Mouse (Mus musculus): ENCODE results near the gene Gpr153. TPM values are rescaled to one million over a fixed set of nuclear protein-coding genes. Genes with fewer than 3 reads are reported as not detected.

Gpr153 gene
- polyA plus RNA-seq, 1 experiment: 0.47 TPM

GRCm38 (mm10) chr4:152292102-152292765, 18.2 kb downstream of the Gpr153 start:
- no peak overlapping the region for H3K27ac ChIP-seq (ENCODE audit: insufficient read depth, low read depth, low read length)
- peaks cover 10% of the 10 kb centered on the region for H3K4me1 ChIP-seq (ENCODE audit: control insufficient read depth, insufficient read depth, low read length)
- no peak for TF ChIP-seq CTCF (IDR thresholded peaks at IDR 0.05; ENCODE audit: low read depth, low read length)
- no peak for TF ChIP-seq POLR2A (IDR thresholded peaks at IDR 0.05; ENCODE audit: borderline replicate concordance, low read depth, low read length)
- no peak overlapping the region for H3K4me3 ChIP-seq (ENCODE audit: insufficient read depth, low read length)

GRCm38 (mm10) chr4:152294188-152294929, 20.3 kb downstream of the Gpr153 start:
- no peak overlapping the region for H3K4me3 ChIP-seq (ENCODE audit: insufficient read depth, low read length)
- peaks cover 14% of the 10 kb centered on the region for H3K4me1 ChIP-seq (ENCODE audit: control insufficient read depth, insufficient read depth, low read length)
- no peak overlapping the region for H3K27ac ChIP-seq (ENCODE audit: insufficient read depth, low read depth, low read length)
- TF ChIP-seq CTCF (IDR thresholded peaks at IDR 0.05; ENCODE audit: low read depth, low read length): peak; percentile 37; the same call in 1 of the 2 replicates
- no peak for TF ChIP-seq POLR2A (IDR thresholded peaks at IDR 0.05; ENCODE audit: borderline replicate concordance, low read depth, low read length)

GRCm38 (mm10) chr4:152295916-152296315, 21.9 kb downstream of the Gpr153 start:
- Histone ChIP-seq H3K4me1 (ENCODE audit: control insufficient read depth, insufficient read depth, low read length) (peaks cover 14% of the 10 kb centered on the region), H3K4me3 (ENCODE audit: insufficient read depth, low read length) (no peak overlapping the region), H3K27ac (ENCODE audit: insufficient read depth, low read depth, low read length) (no peak overlapping the region)
- no peak for TF ChIP-seq POLR2A (IDR thresholded peaks at IDR 0.05; ENCODE audit: borderline replicate concordance, low read depth, low read length)
- TF ChIP-seq CTCF (IDR thresholded peaks at IDR 0.05; ENCODE audit: low read depth, low read length): no peak

- Histone ChIP-seq H3K4me1 (ENCODE audit: control insufficient read depth, insufficient read depth, low read length) (peaks cover 14% of the 10 kb centered on the region), H3K27ac (ENCODE audit: insufficient read depth, low read depth, low read length) (peak overlapping the region; percentile 19; the same call in 1 of the 2 replicates), H3K4me3 (ENCODE audit: insufficient read depth, low read length) (peak overlapping the region; percentile 91)
- TF ChIP-seq CTCF (IDR thresholded peaks at IDR 0.05; ENCODE audit: low read depth, low read length): no peak
- no peak for TF ChIP-seq POLR2A (IDR thresholded peaks at IDR 0.05; ENCODE audit: borderline replicate concordance, low read depth, low read length)
These were observed 22.3 kb downstream of the Gpr153 start for GRCm38 (mm10) chr4:152296371-152296770.

GRCm38 (mm10) chr4:152296874-152297861, 23.1 kb downstream of the Gpr153 start, which contains the start of gene Icmt:
Icmt (plus strand) TSS chr4:152297227.
- TF ChIP-seq CTCF (IDR thresholded peaks at IDR 0.05; ENCODE audit: low read depth, low read length) (no peak), POLR2A (IDR thresholded peaks at IDR 0.05; ENCODE audit: borderline replicate concordance, low read depth, low read length) (peak; percentile 85; the same call in 1 of the 2 replicates)
- Histone ChIP-seq H3K4me3 (ENCODE audit: insufficient read depth, low read length) (peak within 1 kb of the TSS; percentile 91), H3K4me1 (ENCODE audit: control insufficient read depth, insufficient read depth, low read length) (peaks cover 14% of the 10 kb centered on the region), H3K27ac (ENCODE audit: insufficient read depth, low read depth, low read length) (peak within 1 kb of the TSS; percentile 38)

GRCm38 (mm10) chr4:152298836-152299235, 24.8 kb downstream of the Gpr153 start:
- TF ChIP-seq CTCF (IDR thresholded peaks at IDR 0.05; ENCODE audit: low read depth, low read length): no peak
- no peak for TF ChIP-seq POLR2A (IDR thresholded peaks at IDR 0.05; ENCODE audit: borderline replicate concordance, low read depth, low read length)
- no peak overlapping the region for H3K4me3 ChIP-seq (ENCODE audit: insufficient read depth, low read length)
- no peak overlapping the region for H3K27ac ChIP-seq (ENCODE audit: insufficient read depth, low read depth, low read length)
- H3K4me1 ChIP-seq (ENCODE audit: control insufficient read depth, insufficient read depth, low read length): peaks cover 14% of the 10 kb centered on the region

- peaks cover 10% of the 10 kb centered on the region for H3K4me1 ChIP-seq (ENCODE audit: control insufficient read depth, insufficient read depth, low read length)
- H3K27ac ChIP-seq (ENCODE audit: insufficient read depth, low read depth, low read length): no peak overlapping the region
- H3K4me3 ChIP-seq (ENCODE audit: insufficient read depth, low read length): no peak overlapping the region
- TF ChIP-seq POLR2A (IDR thresholded peaks at IDR 0.05; ENCODE audit: borderline replicate concordance, low read depth, low read length): no peak
- no peak for TF ChIP-seq CTCF (IDR thresholded peaks at IDR 0.05; ENCODE audit: low read depth, low read length)
These were observed 26.3 kb downstream of the Gpr153 start for GRCm38 (mm10) chr4:152300375-152300774.

GRCm38 (mm10) chr4:152302012-152302411, 28.0 kb downstream of the Gpr153 start:
- no peak overlapping the region for H3K27ac ChIP-seq (ENCODE audit: insufficient read depth, low read depth, low read length)
- peaks cover 4% of the 10 kb centered on the region; the same call in 1 of the 2 replicates for H3K4me1 ChIP-seq (ENCODE audit: control insufficient read depth, insufficient read depth, low read length)
- no peak overlapping the region for H3K4me3 ChIP-seq (ENCODE audit: insufficient read depth, low read length)
- no peak for TF ChIP-seq POLR2A (IDR thresholded peaks at IDR 0.05; ENCODE audit: borderline replicate concordance, low read depth, low read length)
- TF ChIP-seq CTCF (IDR thresholded peaks at IDR 0.05; ENCODE audit: low read depth, low read length): no peak

- Histone ChIP-seq H3K27ac (ENCODE audit: insufficient read depth, low read depth, low read length) (no peak overlapping the region), H3K4me1 (ENCODE audit: control insufficient read depth, insufficient read depth, low read length) (peaks cover 4% of the 10 kb centered on the region; the same call in 1 of the 2 replicates), H3K4me3 (ENCODE audit: insufficient read depth, low read length) (no peak overlapping the region)
- TF ChIP-seq CTCF (IDR thresholded peaks at IDR 0.05; ENCODE audit: low read depth, low read length) (no peak), POLR2A (IDR thresholded peaks at IDR 0.05; ENCODE audit: borderline replicate concordance, low read depth, low read length) (no peak)
These were observed 29.1 kb downstream of the Gpr153 start for GRCm38 (mm10) chr4:152303172-152303571.

Measured in bone marrow macrophage, adult 2 months (primary cell).